Mouse (Mus musculus): Measurements from ENCODE around the gene Cmss1. TPM values are rescaled to one million over a fixed set of nuclear protein-coding genes. Genes with fewer than 3 reads are reported as not detected.

Gene Cmss1
- polyA plus RNA-seq, 1 experiment from 2014 or later = 36.8 TPM

DNA sequence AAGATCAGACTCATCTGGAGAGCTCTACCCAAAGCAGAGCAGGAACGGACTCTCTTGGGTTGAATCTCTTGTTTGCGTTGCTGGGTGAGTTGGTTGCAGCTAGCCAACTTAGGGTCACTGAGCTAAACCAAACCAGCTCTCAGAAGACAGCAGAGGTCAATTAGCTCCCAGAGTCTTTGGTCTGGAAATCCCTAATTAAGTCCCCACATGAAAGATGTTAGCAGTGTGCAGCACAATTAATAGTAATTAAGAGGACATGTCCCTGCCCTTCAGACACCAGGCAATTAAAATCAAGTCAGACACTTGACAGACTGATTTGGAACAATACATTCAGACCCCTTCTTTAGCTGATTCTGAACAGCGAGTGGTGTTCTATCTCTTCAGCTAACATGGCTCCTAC lies 292.4 kb downstream of the Cmss1 start:
- 71% methylated on average over 3 of the region's 3 CpGs for WGBS
- ATAC-seq = no peak
- Histone ChIP-seq H3K4me3 (replicated peaks) (no peak overlapping the region), H3K36me3 (no peaks in the 10 kb centered on the region), H3K9ac (replicated peaks) (no peak overlapping the region), H3K27me3 (no peaks in the 10 kb centered on the region), H3K9me3 (no peaks in the 10 kb centered on the region), H3K4me1 (replicated peaks) (peaks cover 8% of the 10 kb centered on the region; the same call in 1 of the 2 replicates), H3K27ac (no peak overlapping the region), H3K4me2 (replicated peaks) (no peak overlapping the region)

DNA sequence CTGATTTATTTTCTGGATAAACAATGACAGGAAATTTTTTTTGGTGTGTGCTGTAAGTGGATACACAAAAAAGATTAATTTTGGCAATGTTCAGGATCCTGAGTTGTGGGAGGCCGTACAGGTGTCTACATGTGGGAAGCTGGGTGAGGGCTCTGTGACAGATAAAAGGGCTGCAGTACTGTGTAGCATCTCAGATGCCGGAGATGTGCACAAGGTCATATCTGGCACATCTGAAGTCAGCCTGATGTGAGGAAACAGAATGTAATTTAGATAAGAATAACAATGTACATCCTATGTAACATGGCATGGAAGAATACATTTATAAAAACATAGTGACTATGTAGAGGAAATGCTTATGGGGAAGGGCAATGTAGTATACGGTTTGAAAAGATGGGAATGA lies 293.2 kb downstream of the Cmss1 start:
- H3K27ac ChIP-seq = no peak overlapping the region
- 93% methylated on average over 3 of the region's 3 CpGs for WGBS
- ATAC-seq = no peak

DNA sequence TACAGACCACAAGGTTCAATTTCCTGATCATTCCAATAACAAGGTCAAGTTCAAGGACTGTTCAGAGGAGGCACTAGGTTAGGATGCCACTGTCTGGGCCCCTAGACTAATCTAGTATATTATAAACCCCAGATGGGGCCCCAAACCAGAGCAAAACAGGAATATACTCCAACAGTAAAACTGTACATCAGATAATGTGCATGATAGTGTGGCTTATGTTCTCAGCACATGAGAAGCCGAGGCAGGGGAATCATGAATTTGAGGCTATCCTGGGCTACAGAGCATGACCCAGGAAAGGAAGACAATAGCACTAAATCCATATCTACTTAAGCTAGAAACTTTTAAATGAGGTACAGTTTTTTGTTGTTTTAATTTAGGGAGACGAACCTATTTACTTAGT lies 294.5 kb downstream of the Cmss1 start:
- Histone ChIP-seq H3K36me3 (no peaks in the 10 kb centered on the region), H3K27ac (no peak overlapping the region), H3K9ac (replicated peaks) (no peak overlapping the region), H3K4me3 (replicated peaks) (no peak overlapping the region), H3K4me1 (replicated peaks) (0 out of 2 replicates have a peak, but pooled peaks cover 4% of the 10 kb centered on the region), H3K9me3 (no peaks in the 10 kb centered on the region), H3K27me3 (no peaks in the 10 kb centered on the region), H3K4me2 (replicated peaks) (no peak overlapping the region)
- ATAC-seq = no peak
- 91% methylated on average over 2 of the region's 2 CpGs for WGBS

More for the DNA sequence above, 293.2 kb downstream of the Cmss1 start:
- Histone ChIP-seq H3K4me2 (replicated peaks) (no peak overlapping the region), H3K4me1 (replicated peaks) (peaks cover 8% of the 10 kb centered on the region; the same call in 1 of the 2 replicates), H3K27me3 (no peaks in the 10 kb centered on the region), H3K9ac (replicated peaks) (no peak overlapping the region), H3K36me3 (no peaks in the 10 kb centered on the region), H3K4me3 (replicated peaks) (no peak overlapping the region), H3K9me3 (no peaks in the 10 kb centered on the region)

DNA sequence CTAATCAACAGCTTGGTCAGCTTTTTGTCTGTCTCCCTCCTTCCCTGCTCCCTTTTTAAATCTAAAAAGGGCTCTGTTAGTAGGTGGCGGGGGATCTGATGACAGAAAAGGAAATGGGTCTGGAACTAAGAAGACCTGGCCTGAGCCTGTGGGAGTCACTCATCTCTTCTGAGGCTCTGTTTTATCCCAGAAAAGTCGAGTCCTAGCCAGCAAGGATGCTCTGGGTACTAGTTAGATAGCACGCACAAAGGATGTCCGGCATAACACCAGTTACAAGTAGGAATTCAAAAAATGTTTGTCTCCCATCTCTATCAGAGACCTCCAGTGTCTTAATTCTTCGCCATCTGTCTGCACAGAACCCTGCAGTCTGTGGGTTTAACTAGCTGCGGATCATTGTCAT lies 301.2 kb downstream of the Cmss1 start:
- 87% methylated on average over 6 of the region's 6 CpGs for WGBS
- H3K9me3 ChIP-seq = no peaks in the 10 kb centered on the region
- H3K4me2 ChIP-seq (replicated peaks) = no peak overlapping the region
- no peaks in the 10 kb centered on the region for H3K4me1 ChIP-seq (replicated peaks)
- no peak overlapping the region for H3K27ac ChIP-seq
- no peak overlapping the region for H3K4me3 ChIP-seq (replicated peaks)
- ATAC-seq = no peak
- no peaks in the 10 kb centered on the region for H3K36me3 ChIP-seq
- H3K9ac ChIP-seq (replicated peaks) = no peak overlapping the region
- H3K27me3 ChIP-seq = no peaks in the 10 kb centered on the region

DNA sequence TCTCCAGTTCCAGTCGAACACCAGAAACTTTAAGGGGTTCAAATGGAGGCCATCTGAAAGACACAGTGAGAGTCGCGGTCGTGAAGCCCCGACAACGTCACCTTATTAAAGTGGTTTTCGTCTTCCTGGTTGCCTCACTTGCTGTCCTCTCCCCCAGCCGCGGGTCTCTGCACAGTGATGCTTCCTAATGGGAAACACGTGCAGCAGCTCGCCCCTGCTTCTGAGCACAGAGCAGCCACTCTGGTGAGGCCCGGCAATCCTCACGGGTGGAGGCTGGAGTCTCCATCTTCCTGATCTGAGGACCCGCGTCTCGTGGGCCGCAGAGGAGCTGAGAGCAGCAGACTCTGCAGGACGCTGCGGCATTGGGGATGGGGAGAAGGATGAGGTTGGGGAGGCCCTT lies 302.9 kb downstream of the Cmss1 start:
- no peaks in the 10 kb centered on the region for H3K36me3 ChIP-seq
- H3K4me3 ChIP-seq (replicated peaks) = no peak overlapping the region
- H3K9me3 ChIP-seq = no peaks in the 10 kb centered on the region
- no peak overlapping the region for H3K9ac ChIP-seq (replicated peaks)
- no peaks in the 10 kb centered on the region for H3K4me1 ChIP-seq (replicated peaks)
- H3K27me3 ChIP-seq = no peaks in the 10 kb centered on the region
- WGBS = 71% methylated on average over 19 of the region's 19 CpGs
- H3K27ac ChIP-seq = no peak overlapping the region
- no peak overlapping the region for H3K4me2 ChIP-seq (replicated peaks)
- ATAC-seq = no peak

DNA sequence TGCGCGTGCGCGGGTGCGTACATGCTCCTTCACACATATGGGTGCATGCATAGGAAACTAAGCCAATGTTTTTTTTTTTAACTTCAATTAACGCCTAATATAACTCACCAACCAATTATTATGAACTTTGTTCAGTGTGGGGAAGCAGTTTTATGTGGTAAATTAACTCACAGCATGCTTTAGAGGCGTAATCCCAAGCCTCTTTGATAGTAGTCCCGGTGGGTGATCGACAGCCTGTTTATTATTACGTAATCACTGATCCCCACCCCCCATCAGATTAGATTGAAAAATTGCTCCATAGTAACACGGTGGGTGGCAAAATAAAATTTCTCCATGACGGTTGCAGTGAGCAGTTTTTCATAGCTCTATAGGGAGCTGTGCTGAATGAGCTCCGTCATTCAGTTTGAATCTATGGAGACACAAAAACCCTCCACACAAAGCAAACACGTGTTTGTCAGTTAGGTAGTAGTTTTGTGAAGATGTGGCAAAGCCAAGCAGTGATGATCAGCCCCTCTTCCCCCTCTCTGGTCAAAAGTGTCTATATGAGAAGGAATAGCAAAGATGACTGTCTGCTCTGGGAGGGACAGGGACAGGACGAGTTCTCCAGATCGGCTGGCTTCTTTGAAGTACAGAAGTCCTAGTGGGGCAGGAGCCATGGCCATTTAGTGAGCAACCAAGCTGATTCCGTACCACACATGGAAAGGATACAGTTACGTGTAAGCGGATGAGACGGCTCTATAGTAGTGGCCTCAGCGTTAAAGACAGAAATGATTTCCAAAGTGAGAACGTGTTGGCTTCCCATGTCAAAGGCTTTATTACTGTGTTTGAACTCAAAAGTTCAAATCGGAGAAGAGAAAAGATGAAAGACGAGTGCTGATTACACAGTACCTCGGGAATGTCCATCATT lies 303.6 kb downstream of the Cmss1 start:
- no peak for ATAC-seq
- WGBS = 80% methylated on average over 25 of the region's 25 CpGs

DNA sequence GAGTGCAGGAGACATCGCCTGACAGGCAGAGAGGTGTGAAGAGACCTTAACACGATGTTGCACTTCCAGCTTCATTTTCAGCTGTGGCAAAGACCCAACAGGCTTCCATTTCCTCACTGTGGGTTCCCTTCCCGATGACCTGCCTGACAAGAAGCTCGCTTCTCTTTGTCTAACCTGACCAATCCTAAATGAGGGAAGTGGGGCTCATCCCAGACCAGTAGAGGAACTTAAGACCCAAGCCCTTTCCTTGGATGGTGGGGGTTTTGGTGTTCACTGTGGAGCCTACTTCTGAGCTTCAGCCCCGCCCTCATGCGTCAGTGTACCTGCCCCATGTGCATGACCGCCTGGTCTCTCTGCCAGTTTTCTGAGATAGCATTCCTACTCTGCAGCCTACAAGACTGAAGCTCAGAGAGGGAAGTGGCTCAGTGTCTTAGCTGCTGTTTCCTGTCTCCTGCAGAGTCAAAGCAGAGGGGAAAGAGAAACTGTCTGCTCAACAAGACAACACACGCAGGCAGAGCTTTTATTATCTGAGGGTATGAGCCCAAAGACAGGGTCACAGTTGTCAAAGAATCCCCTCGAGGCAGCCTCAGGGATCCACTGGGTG lies 305.1 kb downstream of the Cmss1 start:
- no peak overlapping the region for H3K27ac ChIP-seq
- H3K4me2 ChIP-seq (replicated peaks) = no peak overlapping the region
- 89% methylated on average over 9 of the region's 9 CpGs for WGBS
- H3K36me3 ChIP-seq = no peaks in the 10 kb centered on the region
- no peak for ATAC-seq
- H3K9me3 ChIP-seq = no peaks in the 10 kb centered on the region
- no peaks in the 10 kb centered on the region for H3K27me3 ChIP-seq
- no peaks in the 10 kb centered on the region for H3K4me1 ChIP-seq (replicated peaks)
- no peak overlapping the region for H3K9ac ChIP-seq (replicated peaks)
- H3K4me3 ChIP-seq (replicated peaks) = no peak overlapping the region

More for the DNA sequence above, 303.6 kb downstream of the Cmss1 start:
- H3K27ac ChIP-seq = no peak overlapping the region
- no peaks in the 10 kb centered on the region for H3K9me3 ChIP-seq
- no peak overlapping the region for H3K9ac ChIP-seq (replicated peaks)
- H3K27me3 ChIP-seq = no peaks in the 10 kb centered on the region
- H3K4me1 ChIP-seq (replicated peaks) = no peaks in the 10 kb centered on the region
- no peaks in the 10 kb centered on the region for H3K36me3 ChIP-seq
- H3K4me2 ChIP-seq (replicated peaks) = no peak overlapping the region
- H3K4me3 ChIP-seq (replicated peaks) = no peak overlapping the region

DNA sequence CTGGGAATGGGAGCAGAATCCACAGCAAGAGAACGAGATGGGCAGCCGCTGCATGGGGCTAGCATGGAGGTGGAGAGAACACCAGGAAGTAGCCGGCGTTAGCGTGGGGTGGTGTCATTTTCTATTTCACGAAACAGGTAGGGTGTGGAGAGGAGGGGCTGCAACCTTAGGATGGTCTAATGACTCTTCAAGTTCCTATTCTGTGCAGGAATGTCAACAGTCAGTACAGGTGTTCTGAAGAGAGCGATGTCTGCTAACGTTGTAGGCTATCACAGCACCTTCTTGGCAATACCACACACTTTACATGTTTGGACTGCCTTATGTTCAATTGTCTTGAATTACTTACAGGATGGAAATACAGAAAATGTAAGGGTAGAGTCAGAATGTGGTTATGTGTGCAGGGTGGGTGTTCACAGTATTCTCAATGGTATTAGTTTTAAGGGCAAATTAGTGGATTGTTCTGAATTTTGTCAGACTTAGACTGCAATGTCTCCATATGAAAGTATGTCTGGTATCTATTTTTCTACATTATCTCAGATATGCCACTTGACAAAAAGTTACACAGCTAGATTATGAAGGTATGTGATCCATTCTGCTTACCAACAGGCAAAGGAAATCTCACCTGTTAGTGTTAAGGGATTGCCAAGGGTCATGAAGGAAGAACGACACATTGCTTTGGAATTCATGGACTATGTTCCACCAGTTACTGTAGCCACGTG lies 311.3 kb downstream of the Cmss1 start:
- Histone ChIP-seq H3K36me3 (no peaks in the 10 kb centered on the region), H3K4me2 (replicated peaks) (no peak overlapping the region), H3K27me3 (no peaks in the 10 kb centered on the region), H3K4me1 (replicated peaks) (no peaks in the 10 kb centered on the region), H3K9me3 (no peaks in the 10 kb centered on the region), H3K27ac (no peak overlapping the region), H3K4me3 (replicated peaks) (no peak overlapping the region), H3K9ac (replicated peaks) (no peak overlapping the region)
- WGBS = 85% methylated on average over 10 of the region's 10 CpGs
- ATAC-seq = no peak

DNA sequence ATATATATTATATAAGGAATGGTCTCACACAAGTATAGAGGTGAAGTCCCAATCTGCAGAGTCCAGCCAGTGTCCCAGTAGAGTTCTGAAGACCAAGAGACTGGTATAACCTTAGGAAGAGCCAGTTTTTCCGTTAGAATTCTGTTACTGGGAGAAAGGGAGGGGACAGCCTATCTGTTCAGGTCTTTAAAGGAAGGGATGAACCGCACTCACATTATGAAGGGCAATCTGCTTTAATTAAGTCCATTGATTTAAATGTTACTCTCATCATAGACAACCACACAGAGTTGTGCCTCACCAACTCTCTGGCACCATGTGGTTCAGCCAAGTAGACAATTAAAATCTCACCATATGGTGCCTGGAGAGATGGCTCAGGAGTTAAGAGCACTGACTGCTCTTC lies 313.9 kb downstream of the Cmss1 start, which contains the start of gene Tmem30c:
Gene Tmem30c, minus strand, starts transcription at position 101 of the 400 bp plus-strand sequence.
- Histone ChIP-seq H3K4me3 (replicated peaks) (no peak within 1 kb of the TSS), H3K9ac (replicated peaks) (no peak within 1 kb of the TSS), H3K9me3 (no peaks in the 10 kb centered on the region), H3K27me3 (no peaks in the 10 kb centered on the region), H3K36me3 (no peaks in the 10 kb centered on the region), H3K4me1 (replicated peaks) (no peaks in the 10 kb centered on the region), H3K27ac (no peak within 1 kb of the TSS), H3K4me2 (replicated peaks) (no peak within 1 kb of the TSS)
- no peak for ATAC-seq
- WGBS = 71% methylated on average over 2 of the region's 2 CpGs

DNA sequence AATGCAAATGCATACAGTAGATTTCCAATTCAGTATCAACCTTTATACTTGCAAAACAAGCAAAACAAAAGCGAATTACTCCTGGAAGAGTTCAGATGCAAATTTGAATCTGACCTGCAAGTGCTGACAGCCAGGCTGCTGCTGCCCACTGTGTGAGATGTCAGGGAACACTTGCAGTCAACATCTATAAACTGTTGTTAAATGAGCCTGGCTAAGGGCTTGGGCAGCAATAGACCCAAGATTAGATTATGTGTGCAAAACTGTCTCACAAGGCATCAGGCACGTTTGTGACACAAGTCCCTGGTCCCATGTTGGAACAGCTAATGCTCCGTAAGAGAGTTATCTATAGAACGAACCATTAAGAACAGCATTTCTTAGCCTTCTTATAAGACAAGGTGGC lies 314.4 kb downstream of the Cmss1 start:
- Histone ChIP-seq H3K9ac (replicated peaks) (no peak overlapping the region), H3K27ac (no peak overlapping the region), H3K9me3 (no peaks in the 10 kb centered on the region), H3K4me2 (replicated peaks) (no peak overlapping the region), H3K4me3 (replicated peaks) (no peak overlapping the region), H3K4me1 (replicated peaks) (no peaks in the 10 kb centered on the region), H3K36me3 (no peaks in the 10 kb centered on the region), H3K27me3 (no peaks in the 10 kb centered on the region)
- whole genome bisulfite sequencing = 62% methylated on average over 4 of the region's 4 CpGs
- no peak for ATAC-seq

DNA sequence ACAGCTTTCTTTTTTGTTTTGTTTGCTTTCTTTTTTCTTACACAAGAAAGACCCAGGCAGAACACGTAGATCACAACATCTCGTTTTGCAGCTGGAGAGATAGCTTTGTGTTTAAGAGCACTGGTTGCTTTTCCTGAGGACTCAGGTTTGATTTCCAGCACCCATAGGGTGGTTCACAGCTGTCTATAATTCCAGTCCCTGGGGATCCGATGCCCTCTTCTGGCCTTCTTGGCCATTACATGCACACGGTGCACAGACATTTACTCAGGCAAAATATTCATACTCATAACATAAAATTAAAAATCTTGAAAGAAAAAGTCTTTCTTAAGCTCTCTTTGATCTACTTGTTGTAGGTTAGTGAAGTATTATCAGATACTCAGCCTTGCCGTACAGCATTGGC lies 315.0 kb downstream of the Cmss1 start:
- H3K4me1 ChIP-seq (replicated peaks) = no peaks in the 10 kb centered on the region
- 90% methylated on average over 5 of the region's 5 CpGs for WGBS
- no peak overlapping the region for H3K9ac ChIP-seq (replicated peaks)
- no peaks in the 10 kb centered on the region for H3K36me3 ChIP-seq
- ATAC-seq = no peak
- no peaks in the 10 kb centered on the region for H3K9me3 ChIP-seq
- no peak overlapping the region for H3K27ac ChIP-seq
- H3K27me3 ChIP-seq = no peaks in the 10 kb centered on the region
- no peak overlapping the region for H3K4me3 ChIP-seq (replicated peaks)
- no peak overlapping the region for H3K4me2 ChIP-seq (replicated peaks)

DNA sequence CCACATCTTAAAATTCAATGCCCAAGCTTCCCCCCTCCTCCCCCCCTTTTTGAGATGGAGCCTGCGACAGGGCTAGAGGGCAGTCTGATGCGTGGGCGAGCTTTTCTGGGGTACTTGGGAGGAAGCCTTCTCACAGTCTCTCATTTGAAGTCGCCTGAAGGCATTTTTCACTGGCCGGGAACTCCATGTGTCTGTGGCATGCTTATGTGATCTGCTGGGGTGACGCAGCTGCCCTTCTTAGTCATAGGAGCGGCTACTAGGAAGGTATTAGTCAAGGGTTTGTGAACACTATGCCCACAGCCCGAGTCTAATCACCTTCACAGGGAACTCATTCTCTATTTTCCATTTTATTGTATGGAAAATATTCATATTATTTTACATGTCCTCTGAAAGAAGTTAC lies 325.2 kb downstream of the Cmss1 start:
- WGBS = 76% methylated on average over 8 of the region's 8 CpGs
- Histone ChIP-seq H3K9me3 (0 out of 2 replicates have a peak, but pooled peaks cover 3% of the 10 kb centered on the region), H3K4me3 (replicated peaks) (no peak overlapping the region), H3K4me2 (replicated peaks) (no peak overlapping the region), H3K36me3 (no peaks in the 10 kb centered on the region), H3K27me3 (no peaks in the 10 kb centered on the region), H3K4me1 (replicated peaks) (no peaks in the 10 kb centered on the region), H3K27ac (no peak overlapping the region), H3K9ac (replicated peaks) (no peak overlapping the region)
- ATAC-seq = no peak
